Mouse (Mus musculus): ENCODE results near the gene Bex6. TPM values are rescaled to one million over a fixed set of nuclear protein-coding genes. Genes with fewer than 3 reads are reported as not detected.

Gene Bex6
- total RNA-seq (2021): under 1 TPM in 1 of 2 experiments, not detected in 1; 0.47 TPM
- long read RNA-seq, experiment 1: 0 reads
- long read RNA-seq, experiment 2: 0 reads

GRCm38 (mm10) chr16:32179333-32179901, at the start of gene Bex6:
Gene Bex6 (plus strand): TSS chr16:32179823.
- no peak for DNase-seq

GRCm38 (mm10) chr16:32130190-32130826, 49.3 kb upstream of the Bex6 start:
- no peak for DNase-seq

- DNase-seq: no peak
Measured at GRCm38 (mm10) chr16:32133148-32133547, 46.5 kb upstream of the Bex6 start.

- DNase-seq: no peak
Measured at GRCm38 (mm10) chr16:32135842-32136357, 43.7 kb upstream of the Bex6 start.

- no peak for DNase-seq
Measured at GRCm38 (mm10) chr16:32138954-32139353, 40.7 kb upstream of the Bex6 start.

GRCm38 (mm10) chr16:32143766-32144165, 35.9 kb upstream of the Bex6 start:
- DNase-seq: no peak

- DNase-seq: no peak
Measured at GRCm38 (mm10) chr16:32144592-32144991, 35.0 kb upstream of the Bex6 start.

GRCm38 (mm10) chr16:32147589-32148207, 31.9 kb upstream of the Bex6 start:
- DNase-seq: no peak

- no peak for DNase-seq
Measured at GRCm38 (mm10) chr16:32153976-32154375, 25.6 kb upstream of the Bex6 start.

GRCm38 (mm10) chr16:32154437-32154836, 25.2 kb upstream of the Bex6 start:
- DNase-seq: no peak

- DNase-seq: no peak
Measured at GRCm38 (mm10) chr16:32156719-32157118, 22.9 kb upstream of the Bex6 start.

GRCm38 (mm10) chr16:32157369-32157768, 22.3 kb upstream of the Bex6 start:
- DNase-seq: no peak

GRCm38 (mm10) chr16:32158966-32159365, 20.7 kb upstream of the Bex6 start:
- no peak for DNase-seq

- DNase-seq: no peak
Measured at GRCm38 (mm10) chr16:32160742-32161323, 18.8 kb upstream of the Bex6 start.

GRCm38 (mm10) chr16:32163392-32163791, 16.2 kb upstream of the Bex6 start:
- no peak for DNase-seq

- DNase-seq: no peak
Measured at GRCm38 (mm10) chr16:32163891-32164290, 15.7 kb upstream of the Bex6 start.

GRCm38 (mm10) chr16:32164396-32165027, 15.1 kb upstream of the Bex6 start:
- DNase-seq: no peak

GRCm38 (mm10) chr16:32165281-32165821, 14.3 kb upstream of the Bex6 start, which contains the start of gene Nrros:
Gene Nrros (minus strand): TSS chr16:32165594.
- no peak for DNase-seq

- no peak for DNase-seq
Measured at GRCm38 (mm10) chr16:32167819-32168545, 11.6 kb upstream of the Bex6 start.

GRCm38 (mm10) chr16:32171031-32171731, 8.4 kb upstream of the Bex6 start:
- no peak for DNase-seq

- DNase-seq: no peak
Measured at GRCm38 (mm10) chr16:32173401-32173800, 6.2 kb upstream of the Bex6 start.
